Mouse (Mus musculus): ENCODE measurements around the gene Syp. TPM values are rescaled to one million over a fixed set of nuclear protein-coding genes. Genes with fewer than 3 reads are reported as not detected.

Gene Syp
- polyA plus RNA-seq (2015; fragmentation: Nextera tagmentation; extraction: Ambion mirVana) = 62.0 and 66.7 TPM in 2 replicates

- Histone ChIP-seq H3K36me3 (ENCODE audit: poor library complexity, severe bottlenecking) (no peaks in the 10 kb centered on the region), H3K4me3 (peak within 1 kb of the TSS; percentile 50), H3K9ac (peak within 1 kb of the TSS; percentile 66), H3K27me3 (no peaks in the 10 kb centered on the region), H3K4me1 (0 out of 2 replicates have a peak, but pooled peaks cover 10% of the 10 kb centered on the region), H3K9me3 (replicated peaks) (no peaks in the 10 kb centered on the region), H3K4me2 (peak within 1 kb of the TSS; percentile 65), H3K27ac (peak within 1 kb of the TSS; percentile 57; the same call in 1 of the 2 replicates)
- peak; percentile 87 for ATAC-seq
- WGBS = 25% methylated on average over 40 of the region's 42 CpGs
Measured at GRCm38 (mm10) chrX:7638401-7639091, at the start of gene Syp. Gene Syp (plus strand): TSS chrX:7638471.

GRCm38 (mm10) chrX:7595371-7595770 lies 42.9 kb upstream of the Syp start:
- 87% methylated on average over 9 of the region's 9 CpGs for WGBS
- Histone ChIP-seq H3K4me3 (no peak overlapping the region), H3K36me3 (ENCODE audit: poor library complexity, severe bottlenecking) (peaks cover 79% of the 10 kb centered on the region), H3K27me3 (no peaks in the 10 kb centered on the region), H3K4me2 (no peak overlapping the region), H3K9ac (no peak overlapping the region), H3K27ac (no peak overlapping the region), H3K9me3 (replicated peaks) (no peaks in the 10 kb centered on the region), H3K4me1 (no peaks in the 10 kb centered on the region)
- ATAC-seq = no peak

GRCm38 (mm10) chrX:7604004-7604403 lies 34.3 kb upstream of the Syp start:
- 0 out of 2 replicates have a peak, but pooled peaks cover 4% of the 10 kb centered on the region for H3K27me3 ChIP-seq
- H3K4me3 ChIP-seq = no peak overlapping the region
- peaks cover 11% of the 10 kb centered on the region for H3K4me1 ChIP-seq
- no peaks in the 10 kb centered on the region for H3K9me3 ChIP-seq (replicated peaks)
- no peak overlapping the region for H3K27ac ChIP-seq
- no peak for ATAC-seq
- no peak overlapping the region for H3K9ac ChIP-seq
- WGBS = 97% methylated on average over 7 of the region's 7 CpGs
- peak overlapping the region; percentile 59 for H3K4me2 ChIP-seq
- H3K36me3 ChIP-seq (ENCODE audit: poor library complexity, severe bottlenecking) = peaks cover 18% of the 10 kb centered on the region

- H3K4me2 ChIP-seq = peak within 1 kb of the TSS; percentile 59
- ATAC-seq = peak; percentile 96
- WGBS = 23% methylated on average over 28 of the region's 28 CpGs
- H3K36me3 ChIP-seq (ENCODE audit: poor library complexity, severe bottlenecking) = peaks cover 8% of the 10 kb centered on the region
- H3K4me1 ChIP-seq = peaks cover 11% of the 10 kb centered on the region
- peak within 1 kb of the TSS; percentile 59 for H3K9ac ChIP-seq
- H3K9me3 ChIP-seq (replicated peaks) = no peaks in the 10 kb centered on the region
- H3K4me3 ChIP-seq = peak within 1 kb of the TSS; percentile 47
- no peak within 1 kb of the TSS for H3K27ac ChIP-seq
- 0 out of 2 replicates have a peak, but pooled peaks cover 4% of the 10 kb centered on the region for H3K27me3 ChIP-seq
Measured at GRCm38 (mm10) chrX:7604879-7605574, 33.2 kb upstream of the Syp start, which contains the start of gene Ccdc22. Gene Ccdc22 (minus strand): TSS chrX:7605517.

GRCm38 (mm10) chrX:7605575-7605941 lies 32.7 kb upstream of the Syp start:
- Histone ChIP-seq H3K4me3 (no peak overlapping the region), H3K4me1 (peaks cover 11% of the 10 kb centered on the region)
- 46% methylated on average over 8 of the region's 8 CpGs for WGBS

GRCm38 (mm10) chrX:7606783-7607182 lies 31.5 kb upstream of the Syp start, which contains the start of gene Cacna1f:
Gene Cacna1f (plus strand): TSS chrX:7607083.
- Histone ChIP-seq H3K4me1 (peaks cover 11% of the 10 kb centered on the region), H3K36me3 (ENCODE audit: poor library complexity, severe bottlenecking) (0 out of 2 replicates have a peak, but pooled peaks cover 4% of the 10 kb centered on the region), H3K9ac (no peak within 1 kb of the TSS), H3K9me3 (replicated peaks) (no peaks in the 10 kb centered on the region; the same call in 1 of the 2 replicates), H3K27me3 (0 out of 2 replicates have a peak, but pooled peaks cover 4% of the 10 kb centered on the region), H3K27ac (no peak within 1 kb of the TSS), H3K4me3 (no peak within 1 kb of the TSS), H3K4me2 (no peak within 1 kb of the TSS)
- WGBS = 81% methylated on average over 6 of the region's 6 CpGs
- no peak for ATAC-seq

More at GRCm38 (mm10) chrX:7605575-7605941, 32.7 kb upstream of the Syp start:
- Histone ChIP-seq H3K27me3 (0 out of 2 replicates have a peak, but pooled peaks cover 4% of the 10 kb centered on the region), H3K4me2 (no peak overlapping the region), H3K27ac (no peak overlapping the region), H3K9ac (no peak overlapping the region), H3K36me3 (ENCODE audit: poor library complexity, severe bottlenecking) (0 out of 2 replicates have a peak, but pooled peaks cover 4% of the 10 kb centered on the region), H3K9me3 (replicated peaks) (no peaks in the 10 kb centered on the region)
- peak; percentile 52 for ATAC-seq

- H3K4me3 ChIP-seq = peak overlapping the region; percentile 42
- 0 out of 2 replicates have a peak, but pooled peaks cover 4% of the 10 kb centered on the region for H3K27me3 ChIP-seq
- H3K36me3 ChIP-seq (ENCODE audit: poor library complexity, severe bottlenecking) = no peaks in the 10 kb centered on the region
- peak overlapping the region; percentile 68 for H3K4me2 ChIP-seq
- WGBS = 20% methylated on average over 21 of the region's 21 CpGs
- ATAC-seq = no peak
- H3K9me3 ChIP-seq (replicated peaks) = no peaks in the 10 kb centered on the region; the same call in 1 of the 2 replicates
- no peak overlapping the region for H3K27ac ChIP-seq
- peak overlapping the region; percentile 58 for H3K9ac ChIP-seq
- no peaks in the 10 kb centered on the region for H3K4me1 ChIP-seq
Measured at GRCm38 (mm10) chrX:7610035-7610434, 28.2 kb upstream of the Syp start.

GRCm38 (mm10) chrX:7610536-7611258 lies 27.6 kb upstream of the Syp start:
- 23% methylated on average over 26 of the region's 26 CpGs for WGBS
- no peaks in the 10 kb centered on the region for H3K36me3 ChIP-seq (ENCODE audit: poor library complexity, severe bottlenecking)
- H3K9ac ChIP-seq = peak overlapping the region; percentile 58
- H3K4me2 ChIP-seq = peak overlapping the region; percentile 68
- H3K27ac ChIP-seq = no peak overlapping the region
- H3K27me3 ChIP-seq = 0 out of 2 replicates have a peak, but pooled peaks cover 4% of the 10 kb centered on the region
- H3K4me3 ChIP-seq = peak overlapping the region; percentile 42
- no peaks in the 10 kb centered on the region; the same call in 1 of the 2 replicates for H3K9me3 ChIP-seq (replicated peaks)
- ATAC-seq = peak; percentile 63; the same call in 1 of the 2 replicates
- no peaks in the 10 kb centered on the region for H3K4me1 ChIP-seq

GRCm38 (mm10) chrX:7617889-7618551 lies 20.3 kb upstream of the Syp start:
- H3K36me3 ChIP-seq (ENCODE audit: poor library complexity, severe bottlenecking) = no peaks in the 10 kb centered on the region
- no peak for ATAC-seq
- H3K9me3 ChIP-seq (replicated peaks) = no peaks in the 10 kb centered on the region
- WGBS = 86% methylated on average over 12 of the region's 12 CpGs
- no peaks in the 10 kb centered on the region for H3K4me1 ChIP-seq
- no peaks in the 10 kb centered on the region for H3K27me3 ChIP-seq
- H3K4me2 ChIP-seq = no peak overlapping the region
- no peak overlapping the region for H3K27ac ChIP-seq
- no peak overlapping the region for H3K9ac ChIP-seq
- no peak overlapping the region for H3K4me3 ChIP-seq

- Histone ChIP-seq H3K4me3 (no peak overlapping the region), H3K27me3 (no peaks in the 10 kb centered on the region), H3K4me2 (no peak overlapping the region), H3K27ac (no peak overlapping the region), H3K4me1 (no peaks in the 10 kb centered on the region), H3K9me3 (replicated peaks) (no peaks in the 10 kb centered on the region), H3K9ac (no peak overlapping the region), H3K36me3 (ENCODE audit: poor library complexity, severe bottlenecking) (no peaks in the 10 kb centered on the region)
- no peak for ATAC-seq
- WGBS = 90% methylated on average over 6 of the region's 6 CpGs
Measured at GRCm38 (mm10) chrX:7632560-7632959, 5.7 kb upstream of the Syp start.

GRCm38 (mm10) chrX:7635101-7635500 lies 3.2 kb upstream of the Syp start:
- ATAC-seq = no peak
- 79% methylated on average over 3 of the region's 3 CpGs for WGBS
- H3K9me3 ChIP-seq (replicated peaks) = no peaks in the 10 kb centered on the region
- no peak overlapping the region for H3K9ac ChIP-seq
- H3K27me3 ChIP-seq = no peaks in the 10 kb centered on the region
- no peak overlapping the region for H3K27ac ChIP-seq
- 0 out of 2 replicates have a peak, but pooled peaks cover 4% of the 10 kb centered on the region for H3K4me1 ChIP-seq
- no peaks in the 10 kb centered on the region for H3K36me3 ChIP-seq (ENCODE audit: poor library complexity, severe bottlenecking)
- H3K4me2 ChIP-seq = no peak overlapping the region
- no peak overlapping the region for H3K4me3 ChIP-seq

Data from forebrain, embryonic 13.5 days (tissue).